Mouse (Mus musculus): ENCODE measurements around the gene Gm10096.
"Not testable (repeated sequence)": the region's sequence is repeated elsewhere in the genome, so short reads cannot be mapped to it uniquely, and the experiment has no call there.

Gm10096 gene

DNA sequence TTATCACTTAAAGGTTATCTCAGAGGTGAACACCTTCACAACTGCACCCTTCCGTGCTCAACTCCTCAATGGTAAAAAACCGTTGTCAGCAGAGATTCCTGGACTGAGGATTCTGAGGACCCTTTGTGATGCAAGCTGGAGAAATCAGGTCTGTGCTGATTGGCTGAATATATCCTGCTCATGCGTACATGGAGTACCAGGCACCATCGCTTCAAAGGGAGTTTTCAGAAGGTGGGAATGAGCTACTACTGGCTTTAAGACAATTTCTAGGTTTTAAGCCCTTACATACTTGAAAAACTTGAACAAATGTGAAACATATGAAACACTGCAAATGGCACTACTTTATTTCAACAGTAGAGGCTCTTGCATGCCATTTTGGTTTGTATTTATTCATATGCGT is at the start of gene Gm10096:
Gm10096 (minus strand) TSS at position 101 of the 400 bp plus-strand sequence.
- not testable (repeated sequence) for DNase-seq
